Mouse (Mus musculus) MEL (cell line): ENCODE results near the gene Mynn.

Experiments used
- BHLHE40 ChIP-seq: IDR thresholded peaks from 2 replicates; pipeline ENCODE4 v1.6.1; 2012; ENCODE audit warnings: low read depth, mild to moderate bottlenecking, inconsistent platforms, low read length, improper control_type of control experiment, borderline replicate concordance
- CHD1 ChIP-seq: IDR thresholded peaks from 2 replicates; pipeline ENCODE4 v1.6.1; 2012; ENCODE audit warnings: low read depth, mild to moderate bottlenecking, inconsistent platforms, low read length, improper control_type of control experiment
- CTCF ChIP-seq, 3 experiments: IDR thresholded peaks in 2 of 3; conservative IDR thresholded peaks in 1 of 3; 2 replicates each; pipeline ENCODE4 v1.5.1; 2011 to 2012; ENCODE audit warnings: low read length in 3 of 3, low read depth in 2 of 3, mild to moderate bottlenecking in 2 of 3, improper control_type of control experiment in 1 of 3, inconsistent platforms in 1 of 3, mixed read lengths in 1 of 3, moderate library complexity in 1 of 3; ENCODE audit not compliant: control insufficient read depth in 1 of 3, insufficient read depth in 1 of 3, poor library complexity in 1 of 3, severe bottlenecking in 1 of 3
- EP300 ChIP-seq, 2 experiments: IDR thresholded peaks; 2 replicates each; pipeline ENCODE4 v1.6.1; 2011; ENCODE audit warnings: improper control_type of control experiment in 2 of 2, low read length in 2 of 2, low read depth in 1 of 2, mild to moderate bottlenecking in 1 of 2
- MAFK ChIP-seq: IDR thresholded peaks from 2 replicates; pipeline ENCODE4 v1.6.1; 2011; ENCODE audit warnings: low read depth, mild to moderate bottlenecking, low read length, improper control_type of control experiment, borderline replicate concordance
- MAX ChIP-seq: IDR thresholded peaks from 2 replicates; pipeline ENCODE4 v1.6.1; 2011; ENCODE audit warnings: low read length, improper control_type of control experiment
- NRF1 ChIP-seq: IDR thresholded peaks from 2 replicates; pipeline ENCODE4 v1.6.1; 2014; ENCODE audit warnings: low read depth, mild to moderate bottlenecking, inconsistent platforms, low read length, improper control_type of control experiment, moderate library complexity; ENCODE audit not compliant: poor library complexity, insufficient read depth, severe bottlenecking
- POLR2A ChIP-seq, 2 experiments: IDR thresholded peaks; 2 replicates each; pipeline ENCODE4 v1.6.1; 2011 to 2012; ENCODE audit warnings: low read length in 2 of 2, mild to moderate bottlenecking in 2 of 2, control low read depth in 1 of 2, improper control_type of control experiment in 1 of 2, low read depth in 1 of 2, moderate library complexity in 1 of 2; ENCODE audit not compliant: control insufficient read depth in 1 of 2, insufficient read depth in 1 of 2, poor library complexity in 1 of 2
- POLR2AphosphoS5 ChIP-seq: IDR thresholded peaks from 2 replicates; pipeline ENCODE4 v1.6.1; 2012; ENCODE audit warnings: low read depth, borderline replicate concordance, mild to moderate bottlenecking, inconsistent platforms, low read length, moderate library complexity, mixed read lengths
- RCOR1 ChIP-seq: IDR thresholded peaks from 2 replicates; pipeline ENCODE4 v1.6.1; 2012; ENCODE audit warnings: low read depth, mild to moderate bottlenecking, inconsistent platforms, low read length, improper control_type of control experiment
- TAL1 ChIP-seq: IDR thresholded peaks from 2 replicates; pipeline ENCODE4 v1.6.1; 2012; ENCODE audit warnings: mild to moderate bottlenecking, inconsistent platforms, low read length, moderate library complexity, mixed read lengths
- TBP ChIP-seq: IDR thresholded peaks from 2 replicates; pipeline ENCODE4 v1.8.0; 2011; ENCODE audit warnings: low read depth, low read length, improper control_type of control experiment
- USF1 ChIP-seq: IDR thresholded peaks from 2 replicates; pipeline ENCODE4 v1.6.1; 2014; ENCODE audit warnings: low read depth, mild to moderate bottlenecking, inconsistent platforms, low read length, improper control_type of control experiment, moderate library complexity
- ZMIZ1 ChIP-seq: IDR thresholded peaks from 2 replicates; pipeline ENCODE4 v1.6.1; 2012; ENCODE audit warnings: low read depth, mild to moderate bottlenecking, inconsistent platforms, low read length, improper control_type of control experiment, moderate library complexity

DNA sequence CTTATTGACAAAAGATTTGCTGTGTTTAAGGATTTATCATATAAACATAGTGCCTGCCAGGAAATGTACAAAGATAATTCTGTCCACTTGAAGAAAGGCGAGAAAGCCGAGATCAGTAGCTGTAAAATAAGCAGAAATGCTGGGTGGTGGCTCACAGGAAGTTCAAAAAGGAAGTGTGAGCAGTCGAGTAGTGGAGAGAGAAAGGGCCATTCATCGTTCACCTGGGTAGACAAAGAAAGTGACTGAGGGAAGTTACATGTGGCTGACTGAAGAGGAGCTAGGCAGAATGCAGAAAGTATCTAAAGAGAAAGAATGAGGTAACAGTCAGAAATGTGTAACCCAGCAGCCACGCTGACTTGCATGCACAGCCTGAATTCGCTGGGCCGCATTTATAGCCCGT is 18.3 kb downstream of the Mynn start:
- TF ChIP-seq CTCF (IDR thresholded peaks at IDR 0.05 in 2 of 3, conservative IDR thresholded peaks at IDR 0.05 in 1 of 3; ENCODE audit: control insufficient read depth in 1 of 3, insufficient read depth in 1 of 3, low read depth in 2 of 3, low read length in 3 of 3, poor library complexity in 1 of 3, severe bottlenecking in 1 of 3), result no peak
- TF ChIP-seq POLR2A (IDR thresholded peaks at IDR 0.05; ENCODE audit: control insufficient read depth in 1 of 2, insufficient read depth in 1 of 2, low read depth in 1 of 2, low read length in 2 of 2, poor library complexity in 1 of 2), result no peak
- TF ChIP-seq POLR2AphosphoS5, result no peak
- no peak for TF ChIP-seq CHD1
- TF ChIP-seq ZMIZ1, result no peak
- TF ChIP-seq USF1, result no peak
- no peak for TF ChIP-seq MAFK
- no peak for TF ChIP-seq TAL1
- TF ChIP-seq EP300 (IDR thresholded peaks at IDR 0.05; ENCODE audit: low read depth in 1 of 2, low read length in 2 of 2), result no peak
- no peak for TF ChIP-seq BHLHE40
- TF ChIP-seq RCOR1, result no peak
- TF ChIP-seq NRF1, result no peak
- no peak for TF ChIP-seq MAX
- no peak for TF ChIP-seq TBP
